Mouse (Mus musculus) embryonic facial prominence, embryonic 13.5 days (tissue): ENCODE measurements at regions not wholly inside any gene's neighbourhood (a gene's known extent, or its start where the extent isn't known, plus 50 kb on each side); places are given as distances from the start of the nearest gene placed in this dataset.
"Not testable (repeated sequence)": the region's sequence is repeated elsewhere in the genome, so short reads cannot be mapped to it uniquely, and the experiment has no call there.

Source experiments
- ATAC-seq: fragments of 200-750 bp; cut with Nextera tagmentation; 2 replicates; pipeline ENCODE4 v1.8.0; 2017; ENCODE audit warnings: low read depth; ENCODE audit not compliant: insufficient number of reproducible peaks, insufficient read depth, low FRiP score, low TSS enrichment
- H3K27ac ChIP-seq: fragments of 300-500 bp; sonication (generic); 2 replicates; pipeline ENCODE4 v1.5.1; 2015; ENCODE audit warnings: moderate library complexity, mild to moderate bottlenecking, inconsistent platforms
- H3K27me3 ChIP-seq: fragments of 300-500 bp; sonication (generic); 2 replicates; pipeline ENCODE4 v1.6.1; 2015; ENCODE audit warnings: mild to moderate bottlenecking, inconsistent platforms
- H3K36me3 ChIP-seq: fragments of 300-500 bp; sonication (generic); 2 replicates; pipeline ENCODE4 v1.6.1; 2015; ENCODE audit warnings: mild to moderate bottlenecking, inconsistent platforms
- H3K4me1 ChIP-seq: fragments of 300-500 bp; sonication (generic); 2 replicates; pipeline ENCODE4 v1.6.1; 2015; ENCODE audit warnings: inconsistent platforms
- H3K4me2 ChIP-seq: fragments of 300-500 bp; sonication (generic); 2 replicates; pipeline ENCODE4 v1.6.1; 2015; ENCODE audit warnings: moderate library complexity, mild to moderate bottlenecking, inconsistent platforms
- H3K4me3 ChIP-seq: fragments of 300-500 bp; sonication (generic); 2 replicates; pipeline ENCODE4 v1.5.1; 2015; ENCODE audit warnings: mild to moderate bottlenecking, inconsistent platforms
- H3K9ac ChIP-seq: fragments of 300-500 bp; sonication (generic); 2 replicates; pipeline ENCODE4 v1.6.1; 2015; ENCODE audit warnings: mild to moderate bottlenecking, inconsistent platforms
- H3K9me3 ChIP-seq: fragments of 300-500 bp; sonication (generic); 2 replicates; pipeline ENCODE4 v1.6.1; 2016; ENCODE audit warnings: inconsistent platforms
- WGBS: fragments of 180-500 bp; shearing (Covaris S2); methylation state at CpG from one replicate; pipeline ENCODE4 v1.1.7; 2015; ENCODE audit warnings: mixed read lengths; 5-methylcytosine and 5-hydroxymethylcytosine counted together

GRCm38 (mm10) chr4:23341240-23341639 lies 853.1 kb upstream of the Pou3f2 start:
- no peaks in the 10 kb centered on the region for H3K27me3 ChIP-seq
- H3K4me1 ChIP-seq: no peaks in the 10 kb centered on the region
- no peak overlapping the region for H3K4me2 ChIP-seq
- H3K36me3 ChIP-seq: no peaks in the 10 kb centered on the region
- no peak overlapping the region for H3K27ac ChIP-seq
- no peak overlapping the region for H3K4me3 ChIP-seq
- H3K9ac ChIP-seq: no peak overlapping the region
- WGBS: 82% methylated on average over 8 of the region's 8 CpGs
- H3K9me3 ChIP-seq: no peaks in the 10 kb centered on the region
- ATAC-seq: no peak

- WGBS: 64% methylated on average over 5 of the region's 5 CpGs
- ATAC-seq: no peak
- H3K36me3 ChIP-seq: no peaks in the 10 kb centered on the region
Observed at GRCm38 (mm10) chr4:23338481-23338880, 850.3 kb upstream of the Pou3f2 start.

GRCm38 (mm10) chr4:23300617-23301016 lies 812.5 kb upstream of the Pou3f2 start:
- ATAC-seq: no peak
- Histone ChIP-seq H3K36me3 (no peaks in the 10 kb centered on the region), H3K4me2 (no peak overlapping the region), H3K4me3 (no peak overlapping the region), H3K27ac (no peak overlapping the region), H3K9me3 (no peaks in the 10 kb centered on the region), H3K27me3 (no peaks in the 10 kb centered on the region), H3K4me1 (no peaks in the 10 kb centered on the region), H3K9ac (no peak overlapping the region)
- 22% methylated on average over 2 of the region's 2 CpGs for WGBS

More at GRCm38 (mm10) chr4:23338481-23338880, 850.3 kb upstream of the Pou3f2 start:
- no peak overlapping the region for H3K4me2 ChIP-seq
- no peak overlapping the region for H3K4me3 ChIP-seq
- no peak overlapping the region for H3K27ac ChIP-seq
- H3K4me1 ChIP-seq: no peaks in the 10 kb centered on the region
- no peaks in the 10 kb centered on the region for H3K27me3 ChIP-seq
- H3K9ac ChIP-seq: no peak overlapping the region
- H3K9me3 ChIP-seq: no peaks in the 10 kb centered on the region

- no peaks in the 10 kb centered on the region for H3K9me3 ChIP-seq
- no peak for ATAC-seq
- H3K4me3 ChIP-seq: no peak overlapping the region
- H3K36me3 ChIP-seq: no peaks in the 10 kb centered on the region
- 0 out of 2 replicates have a peak, but pooled peaks cover 2% of the 10 kb centered on the region for H3K4me1 ChIP-seq
- H3K27me3 ChIP-seq: no peaks in the 10 kb centered on the region
- no peak overlapping the region for H3K27ac ChIP-seq
- H3K9ac ChIP-seq: no peak overlapping the region
- no peak overlapping the region for H3K4me2 ChIP-seq
- 71% methylated on average over 6 of the region's 6 CpGs for WGBS
Observed at GRCm38 (mm10) chr4:23280087-23280486, 791.9 kb upstream of the Pou3f2 start.

GRCm38 (mm10) chr4:23275203-23275602 lies 787.0 kb upstream of the Pou3f2 start:
- Histone ChIP-seq H3K4me3 (no peak overlapping the region), H3K27ac (no peak overlapping the region), H3K4me2 (no peak overlapping the region), H3K4me1 (0 out of 2 replicates have a peak, but pooled peaks cover 2% of the 10 kb centered on the region), H3K27me3 (no peaks in the 10 kb centered on the region), H3K9ac (no peak overlapping the region), H3K36me3 (no peaks in the 10 kb centered on the region), H3K9me3 (no peaks in the 10 kb centered on the region)
- 79% methylated on average over 5 of the region's 5 CpGs for WGBS
- no peak for ATAC-seq

- no peak overlapping the region for H3K4me2 ChIP-seq
- no peak overlapping the region for H3K27ac ChIP-seq
- H3K36me3 ChIP-seq: no peaks in the 10 kb centered on the region
- no peaks in the 10 kb centered on the region for H3K27me3 ChIP-seq
- H3K9me3 ChIP-seq: no peaks in the 10 kb centered on the region
- ATAC-seq: no peak
- no peaks in the 10 kb centered on the region for H3K4me1 ChIP-seq
- no peak overlapping the region for H3K9ac ChIP-seq
- H3K4me3 ChIP-seq: no peak overlapping the region
Observed at GRCm38 (mm10) chr4:23271947-23272346, 783.8 kb upstream of the Pou3f2 start.

- Histone ChIP-seq H3K4me3 (no peak overlapping the region), H3K36me3 (no peaks in the 10 kb centered on the region), H3K4me2 (no peak overlapping the region), H3K27me3 (no peaks in the 10 kb centered on the region), H3K4me1 (no peaks in the 10 kb centered on the region), H3K9ac (no peak overlapping the region), H3K9me3 (peaks cover 6% of the 10 kb centered on the region; the same call in 1 of the 2 replicates), H3K27ac (no peak overlapping the region)
- 83% methylated on average over 4 of the region's 4 CpGs for WGBS
- no peak for ATAC-seq
Observed at GRCm38 (mm10) chr4:23260371-23260770, 772.2 kb upstream of the Pou3f2 start.

GRCm38 (mm10) chr4:23234960-23235359 lies 746.8 kb upstream of the Pou3f2 start:
- Histone ChIP-seq H3K36me3 (no peaks in the 10 kb centered on the region), H3K9ac (no peak overlapping the region), H3K27ac (no peak overlapping the region), H3K9me3 (no peaks in the 10 kb centered on the region), H3K4me1 (no peaks in the 10 kb centered on the region), H3K27me3 (no peaks in the 10 kb centered on the region), H3K4me3 (no peak overlapping the region), H3K4me2 (no peak overlapping the region)
- 31% methylated on average over 1 of the region's 1 CpGs for WGBS
- ATAC-seq: no peak

GRCm38 (mm10) chr4:23194756-23195155 lies 706.6 kb upstream of the Pou3f2 start:
- not testable (repeated sequence) for ATAC-seq, H3K9me3 ChIP-seq, H3K4me1 ChIP-seq, H3K27ac ChIP-seq, H3K36me3 ChIP-seq, H3K27me3 ChIP-seq, H3K4me3 ChIP-seq, H3K4me2 ChIP-seq, H3K9ac ChIP-seq
- 88% methylated on average over 1 of the region's 1 CpGs for WGBS

- Histone ChIP-seq H3K9me3 (no peaks in the 10 kb centered on the region), H3K4me3 (no peak overlapping the region), H3K4me1 (no peaks in the 10 kb centered on the region), H3K9ac (no peak overlapping the region), H3K36me3 (no peaks in the 10 kb centered on the region), H3K27me3 (no peaks in the 10 kb centered on the region), H3K4me2 (no peak overlapping the region), H3K27ac (no peak overlapping the region)
- ATAC-seq: no peak
- WGBS: 67% methylated on average over 6 of the region's 6 CpGs
Observed at GRCm38 (mm10) chr4:23193384-23194135, 705.4 kb upstream of the Pou3f2 start.

GRCm38 (mm10) chr4:23173811-23174210 lies 685.6 kb upstream of the Pou3f2 start:
- no peak overlapping the region for H3K9ac ChIP-seq
- no peak overlapping the region for H3K27ac ChIP-seq
- H3K36me3 ChIP-seq: no peaks in the 10 kb centered on the region
- no peak overlapping the region for H3K4me3 ChIP-seq
- no peaks in the 10 kb centered on the region for H3K4me1 ChIP-seq
- ATAC-seq: no peak
- H3K9me3 ChIP-seq: no peaks in the 10 kb centered on the region
- H3K4me2 ChIP-seq: no peak overlapping the region
- no peaks in the 10 kb centered on the region for H3K27me3 ChIP-seq
- 75% methylated on average over 1 of the region's 1 CpGs for WGBS

- H3K9me3 ChIP-seq: no peaks in the 10 kb centered on the region
- no peaks in the 10 kb centered on the region for H3K27me3 ChIP-seq
- WGBS: 68% methylated on average over 4 of the region's 4 CpGs
- H3K36me3 ChIP-seq: no peaks in the 10 kb centered on the region
- no peaks in the 10 kb centered on the region for H3K4me1 ChIP-seq
- H3K27ac ChIP-seq: no peak overlapping the region
- no peak overlapping the region for H3K4me3 ChIP-seq
- no peak overlapping the region for H3K9ac ChIP-seq
- no peak overlapping the region for H3K4me2 ChIP-seq
- no peak for ATAC-seq
Observed at GRCm38 (mm10) chr4:23173330-23173729, 685.2 kb upstream of the Pou3f2 start.
